Mouse (Mus musculus): ENCODE data around the gene Bcl10.
"Not testable (repeated sequence)": the region's sequence is repeated elsewhere in the genome, so short reads cannot be mapped to it uniquely, and the experiment has no call there.

Gene Bcl10

GRCm38 (mm10) chr3:145951287-145952165 lies 28.9 kb downstream of the Bcl10 start:
- DNase-seq = no peak

- no peak for DNase-seq
Measured at GRCm38 (mm10) chr3:145952945-145953344, 30.3 kb downstream of the Bcl10 start.

- no peak for DNase-seq
Measured at GRCm38 (mm10) chr3:145953411-145953810, 30.8 kb downstream of the Bcl10 start.

GRCm38 (mm10) chr3:145959824-145960223 lies 37.2 kb downstream of the Bcl10 start:
- DNase-seq = no peak

GRCm38 (mm10) chr3:145962411-145962810 lies 39.8 kb downstream of the Bcl10 start:
- DNase-seq = peak; percentile 26

GRCm38 (mm10) chr3:145963101-145964017 lies 40.8 kb downstream of the Bcl10 start:
- DNase-seq = peak; percentile 55

- DNase-seq = no peak
Measured at GRCm38 (mm10) chr3:145964018-145964387, 41.4 kb downstream of the Bcl10 start.

- peak; percentile 49 for DNase-seq
Measured at GRCm38 (mm10) chr3:145964473-145964872, 41.9 kb downstream of the Bcl10 start.

- DNase-seq = not testable (repeated sequence)
Measured at GRCm38 (mm10) chr3:145965583-145965982, 43.0 kb downstream of the Bcl10 start.

- DNase-seq = no peak
Measured at GRCm38 (mm10) chr3:145966806-145967205, 44.2 kb downstream of the Bcl10 start.

GRCm38 (mm10) chr3:145969031-145969501 lies 46.5 kb downstream of the Bcl10 start:
- DNase-seq = peak; percentile 58

GRCm38 (mm10) chr3:145971501-145971900 lies 48.9 kb downstream of the Bcl10 start:
- no peak for DNase-seq

- DNase-seq = no peak
Measured at GRCm38 (mm10) chr3:145974986-145975385, 52.4 kb downstream of the Bcl10 start.

All from kidney, adult 18-20 months (tissue).